Mouse (Mus musculus): ENCODE measurements at regions not wholly inside any gene's neighbourhood (a gene's known extent, or its start where the extent isn't known, plus 50 kb on each side); places are given as distances from the start of the nearest gene placed in this dataset.
"Not testable (repeated sequence)": the region's sequence is repeated elsewhere in the genome, so short reads cannot be mapped to it uniquely, and the experiment has no call there.

GRCm38 (mm10) chr13:26405757-26406156, 364.2 kb downstream of the Hdgfl1 start:
- no peaks in the 10 kb centered on the region for H3K9me3 ChIP-seq (ENCODE audit: control insufficient read depth, low read length)
- no peak for ATAC-seq (replicated peaks; ENCODE audit: low FRiP score, low TSS enrichment, low read depth)
- no peak overlapping the region for H3K4me2 ChIP-seq (ENCODE audit: low read length)
- H3K4me1 ChIP-seq (replicated peaks; ENCODE audit: control insufficient read depth, insufficient read depth, low read length), result no peaks in the 10 kb centered on the region
- no peak overlapping the region for H3K9ac ChIP-seq (ENCODE audit: low read length)
- no peaks in the 10 kb centered on the region for H3K27me3 ChIP-seq (replicated peaks; ENCODE audit: control insufficient read depth, insufficient read depth, low read length)
- no peaks in the 10 kb centered on the region for H3K36me3 ChIP-seq (ENCODE audit: control insufficient read depth, insufficient read depth, low read length)
- H3K27ac ChIP-seq (ENCODE audit: low read depth), result no peak overlapping the region
- no peak overlapping the region for H3K4me3 ChIP-seq (ENCODE audit: low read depth, low read length)
- DNase-seq (ENCODE audit: low spot score), result no peak

- Histone ChIP-seq H3K4me1 (replicated peaks; ENCODE audit: control insufficient read depth, insufficient read depth, low read length) (no peaks in the 10 kb centered on the region), H3K9me3 (ENCODE audit: control insufficient read depth, low read length) (no peaks in the 10 kb centered on the region), H3K4me3 (ENCODE audit: low read depth, low read length) (no peak overlapping the region), H3K9ac (ENCODE audit: low read length) (no peak overlapping the region), H3K4me2 (ENCODE audit: low read length) (no peak overlapping the region), H3K27me3 (replicated peaks; ENCODE audit: control insufficient read depth, insufficient read depth, low read length) (no peaks in the 10 kb centered on the region), H3K36me3 (ENCODE audit: control insufficient read depth, insufficient read depth, low read length) (no peaks in the 10 kb centered on the region), H3K27ac (ENCODE audit: low read depth) (no peak overlapping the region)
- ATAC-seq (replicated peaks; ENCODE audit: low FRiP score, low TSS enrichment, low read depth), result no peak
- 61% methylated on average over 2 of the region's 2 CpGs for WGBS
- no peak for DNase-seq (ENCODE audit: low spot score)
Observed at GRCm38 (mm10) chr13:26404707-26405106, 365.3 kb downstream of the Hdgfl1 start.

GRCm38 (mm10) chr13:26387861-26388621, 381.9 kb downstream of the Hdgfl1 start:
- H3K9ac ChIP-seq (ENCODE audit: low read length), result no peak overlapping the region
- no peak overlapping the region for H3K27ac ChIP-seq (ENCODE audit: low read depth)
- H3K4me1 ChIP-seq (replicated peaks; ENCODE audit: control insufficient read depth, insufficient read depth, low read length), result peaks cover under 1% of the 10 kb centered on the region; the same call in 1 of the 2 replicates
- no peak overlapping the region for H3K4me2 ChIP-seq (ENCODE audit: low read length)
- DNase-seq (ENCODE audit: low spot score), result no peak
- whole genome bisulfite sequencing, result 89% methylated on average over 7 of the region's 7 CpGs
- no peak for ATAC-seq (replicated peaks; ENCODE audit: low FRiP score, low TSS enrichment, low read depth)
- no peaks in the 10 kb centered on the region for H3K9me3 ChIP-seq (ENCODE audit: control insufficient read depth, low read length)
- H3K4me3 ChIP-seq (ENCODE audit: low read depth, low read length), result no peak overlapping the region
- no peaks in the 10 kb centered on the region for H3K36me3 ChIP-seq (ENCODE audit: control insufficient read depth, insufficient read depth, low read length)
- H3K27me3 ChIP-seq (replicated peaks; ENCODE audit: control insufficient read depth, insufficient read depth, low read length), result no peaks in the 10 kb centered on the region

- H3K27ac ChIP-seq (ENCODE audit: low read depth), result no peak overlapping the region; the same call in 1 of the 2 replicates
- 28% methylated on average over 2 of the region's 2 CpGs for WGBS
- ATAC-seq (replicated peaks; ENCODE audit: low FRiP score, low TSS enrichment, low read depth) (no peak), DNase-seq (ENCODE audit: low spot score) (no peak)
- peaks cover 13% of the 10 kb centered on the region for H3K4me1 ChIP-seq (replicated peaks; ENCODE audit: control insufficient read depth, insufficient read depth, low read length)
- H3K9ac ChIP-seq (ENCODE audit: low read length), result no peak overlapping the region
- H3K4me3 ChIP-seq (ENCODE audit: low read depth, low read length), result no peak overlapping the region
- no peak overlapping the region for H3K4me2 ChIP-seq (ENCODE audit: low read length)
- no peaks in the 10 kb centered on the region for H3K27me3 ChIP-seq (replicated peaks; ENCODE audit: control insufficient read depth, insufficient read depth, low read length)
- H3K9me3 ChIP-seq (ENCODE audit: control insufficient read depth, low read length), result no peaks in the 10 kb centered on the region
- no peaks in the 10 kb centered on the region for H3K36me3 ChIP-seq (ENCODE audit: control insufficient read depth, insufficient read depth, low read length)
Observed at GRCm38 (mm10) chr13:26382631-26383030, 387.3 kb downstream of the Hdgfl1 start.

GRCm38 (mm10) chr13:26382154-26382553, 387.8 kb downstream of the Hdgfl1 start:
- DNase-seq (ENCODE audit: low spot score), result no peak
- WGBS, result 40% methylated on average over 2 of the region's 2 CpGs

GRCm38 (mm10) chr13:26375546-26375945, 394.4 kb downstream of the Hdgfl1 start:
- no peak for ATAC-seq (replicated peaks; ENCODE audit: low FRiP score, low TSS enrichment, low read depth)
- H3K36me3 ChIP-seq (ENCODE audit: control insufficient read depth, insufficient read depth, low read length), result no peaks in the 10 kb centered on the region
- no peak overlapping the region for H3K4me2 ChIP-seq (ENCODE audit: low read length)
- no peaks in the 10 kb centered on the region for H3K9me3 ChIP-seq (ENCODE audit: control insufficient read depth, low read length)
- H3K4me3 ChIP-seq (ENCODE audit: low read depth, low read length), result no peak overlapping the region
- DNase-seq (ENCODE audit: low spot score), result no peak
- H3K27me3 ChIP-seq (replicated peaks; ENCODE audit: control insufficient read depth, insufficient read depth, low read length), result no peaks in the 10 kb centered on the region
- no peaks in the 10 kb centered on the region for H3K4me1 ChIP-seq (replicated peaks; ENCODE audit: control insufficient read depth, insufficient read depth, low read length)
- no peak overlapping the region for H3K27ac ChIP-seq (ENCODE audit: low read depth)
- H3K9ac ChIP-seq (ENCODE audit: low read length), result no peak overlapping the region

More at GRCm38 (mm10) chr13:26382154-26382553, 387.8 kb downstream of the Hdgfl1 start:
- no peak overlapping the region for H3K9ac ChIP-seq (ENCODE audit: low read length)
- H3K4me1 ChIP-seq (replicated peaks; ENCODE audit: control insufficient read depth, insufficient read depth, low read length), result peaks cover 13% of the 10 kb centered on the region
- H3K4me3 ChIP-seq (ENCODE audit: low read depth, low read length), result no peak overlapping the region
- no peak overlapping the region; the same call in 1 of the 2 replicates for H3K27ac ChIP-seq (ENCODE audit: low read depth)
- H3K9me3 ChIP-seq (ENCODE audit: control insufficient read depth, low read length), result no peaks in the 10 kb centered on the region
- no peak for ATAC-seq (replicated peaks; ENCODE audit: low FRiP score, low TSS enrichment, low read depth)
- no peaks in the 10 kb centered on the region for H3K27me3 ChIP-seq (replicated peaks; ENCODE audit: control insufficient read depth, insufficient read depth, low read length)
- H3K4me2 ChIP-seq (ENCODE audit: low read length), result no peak overlapping the region
- no peaks in the 10 kb centered on the region for H3K36me3 ChIP-seq (ENCODE audit: control insufficient read depth, insufficient read depth, low read length)

- not testable (repeated sequence) for H3K27ac ChIP-seq (ENCODE audit: low read depth); H3K9ac ChIP-seq (ENCODE audit: low read length); H3K4me3 ChIP-seq (ENCODE audit: low read depth, low read length); H3K27me3 ChIP-seq (replicated peaks; ENCODE audit: control insufficient read depth, insufficient read depth, low read length); ATAC-seq (replicated peaks; ENCODE audit: low FRiP score, low TSS enrichment, low read depth); H3K4me2 ChIP-seq (ENCODE audit: low read length); DNase-seq (ENCODE audit: low spot score); H3K36me3 ChIP-seq (ENCODE audit: control insufficient read depth, insufficient read depth, low read length); H3K4me1 ChIP-seq (replicated peaks; ENCODE audit: control insufficient read depth, insufficient read depth, low read length); H3K9me3 ChIP-seq (ENCODE audit: control insufficient read depth, low read length)
- WGBS, result 92% methylated on average over 6 of the region's 6 CpGs
Observed at GRCm38 (mm10) chr13:26365911-26366310, 404.1 kb downstream of the Hdgfl1 start.

- H3K36me3 ChIP-seq (ENCODE audit: control insufficient read depth, insufficient read depth, low read length), result no peaks in the 10 kb centered on the region
- H3K4me1 ChIP-seq (replicated peaks; ENCODE audit: control insufficient read depth, insufficient read depth, low read length), result no peaks in the 10 kb centered on the region
- DNase-seq (ENCODE audit: low spot score) (no peak), ATAC-seq (replicated peaks; ENCODE audit: low FRiP score, low TSS enrichment, low read depth) (no peak)
- no peak overlapping the region for H3K9ac ChIP-seq (ENCODE audit: low read length)
- H3K9me3 ChIP-seq (ENCODE audit: control insufficient read depth, low read length), result no peaks in the 10 kb centered on the region
- H3K4me3 ChIP-seq (ENCODE audit: low read depth, low read length), result no peak overlapping the region
- H3K27ac ChIP-seq (ENCODE audit: low read depth), result no peak overlapping the region
- H3K27me3 ChIP-seq (replicated peaks; ENCODE audit: control insufficient read depth, insufficient read depth, low read length), result no peaks in the 10 kb centered on the region
- WGBS, result 28% methylated on average over 3 of the region's 3 CpGs
- no peak overlapping the region for H3K4me2 ChIP-seq (ENCODE audit: low read length)
Observed at GRCm38 (mm10) chr13:26356341-26356740, 413.6 kb downstream of the Hdgfl1 start.

- DNase-seq (ENCODE audit: low spot score), result no peak
- H3K9ac ChIP-seq (ENCODE audit: low read length), result no peak overlapping the region
- no peak overlapping the region for H3K4me3 ChIP-seq (ENCODE audit: low read depth, low read length)
- H3K27me3 ChIP-seq (replicated peaks; ENCODE audit: control insufficient read depth, insufficient read depth, low read length), result no peaks in the 10 kb centered on the region
- H3K9me3 ChIP-seq (ENCODE audit: control insufficient read depth, low read length), result no peaks in the 10 kb centered on the region
- no peak for ATAC-seq (replicated peaks; ENCODE audit: low FRiP score, low TSS enrichment, low read depth)
- H3K4me1 ChIP-seq (replicated peaks; ENCODE audit: control insufficient read depth, insufficient read depth, low read length), result no peaks in the 10 kb centered on the region
- H3K27ac ChIP-seq (ENCODE audit: low read depth), result no peak overlapping the region
- H3K36me3 ChIP-seq (ENCODE audit: control insufficient read depth, insufficient read depth, low read length), result no peaks in the 10 kb centered on the region
- H3K4me2 ChIP-seq (ENCODE audit: low read length), result no peak overlapping the region
Observed at GRCm38 (mm10) chr13:26354421-26354820, 415.5 kb downstream of the Hdgfl1 start.
